Mouse (Mus musculus) CD4-positive helper T cell, adult 2 months (primary cell): ENCODE data around the gene Hist1h4k.

Source experiments
- DNase-seq: peaks from one replicate; pipeline ENCODE4 v3.0.0-alpha.2; 2012; ENCODE audit warnings: low read depth, missing footprints, low spot score

The Hist1h4k gene

GRCm38 (mm10) chr13:21754294-21755001, 4.1 kb upstream of the Hist1h4k start:
- DNase-seq: peak; percentile 62

DNA sequence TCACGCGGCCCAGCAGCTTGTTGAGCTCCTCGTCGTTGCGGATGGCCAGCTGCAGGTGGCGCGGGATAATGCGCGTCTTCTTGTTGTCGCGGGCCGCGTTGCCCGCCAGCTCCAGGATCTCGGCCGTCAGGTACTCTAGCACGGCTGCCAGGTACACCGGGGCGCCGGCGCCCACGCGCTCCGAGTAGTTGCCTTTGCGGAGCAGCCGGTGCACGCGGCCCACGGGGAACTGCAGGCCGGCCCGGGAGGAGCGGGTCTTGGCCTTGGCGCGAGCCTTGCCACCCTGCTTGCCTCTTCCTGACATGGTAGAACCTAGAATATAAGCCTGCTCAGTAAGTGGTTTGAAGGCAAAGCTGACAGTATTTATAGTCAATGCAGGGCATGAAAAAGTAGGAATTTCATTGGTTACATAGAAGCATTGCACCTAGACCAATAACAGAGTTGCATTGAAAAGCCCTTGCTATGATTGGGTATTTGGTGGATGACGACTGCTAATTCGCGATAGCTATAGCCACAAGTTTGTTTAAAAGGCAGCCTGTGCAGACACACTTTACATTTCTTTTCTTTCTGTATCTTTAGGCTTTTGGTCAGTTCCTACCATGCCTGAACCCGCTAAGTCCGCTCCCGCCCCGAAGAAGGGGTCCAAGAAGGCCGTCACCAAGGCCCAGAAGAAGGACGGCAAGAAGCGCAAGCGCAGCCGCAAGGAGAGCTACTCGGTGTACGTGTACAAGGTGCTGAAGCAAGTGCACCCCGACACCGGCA, 3.4 kb upstream of the Hist1h4k start, which contains the start of the genes Hist1h2ak and Hist1h2bn:
Hist1h2ak (minus strand) TSS at position 304 of the 762 bp plus-strand sequence.
Hist1h2bn (plus strand) TSS at position 600 of the 762 bp plus-strand sequence.
- peak; percentile 92 for DNase-seq

GRCm38 (mm10) chr13:21753051-21753523, 2.8 kb upstream of the Hist1h4k start:
- peak; percentile 15 for DNase-seq

- DNase-seq: no peak
Observed at GRCm38 (mm10) chr13:21752356-21752755, 2.1 kb upstream of the Hist1h4k start.

- no peak for DNase-seq
Observed at GRCm38 (mm10) chr13:21751827-21752226, 1.5 kb upstream of the Hist1h4k start.

- DNase-seq: no peak
Observed at GRCm38 (mm10) chr13:21751417-21751816, 1.1 kb upstream of the Hist1h4k start.

DNA sequence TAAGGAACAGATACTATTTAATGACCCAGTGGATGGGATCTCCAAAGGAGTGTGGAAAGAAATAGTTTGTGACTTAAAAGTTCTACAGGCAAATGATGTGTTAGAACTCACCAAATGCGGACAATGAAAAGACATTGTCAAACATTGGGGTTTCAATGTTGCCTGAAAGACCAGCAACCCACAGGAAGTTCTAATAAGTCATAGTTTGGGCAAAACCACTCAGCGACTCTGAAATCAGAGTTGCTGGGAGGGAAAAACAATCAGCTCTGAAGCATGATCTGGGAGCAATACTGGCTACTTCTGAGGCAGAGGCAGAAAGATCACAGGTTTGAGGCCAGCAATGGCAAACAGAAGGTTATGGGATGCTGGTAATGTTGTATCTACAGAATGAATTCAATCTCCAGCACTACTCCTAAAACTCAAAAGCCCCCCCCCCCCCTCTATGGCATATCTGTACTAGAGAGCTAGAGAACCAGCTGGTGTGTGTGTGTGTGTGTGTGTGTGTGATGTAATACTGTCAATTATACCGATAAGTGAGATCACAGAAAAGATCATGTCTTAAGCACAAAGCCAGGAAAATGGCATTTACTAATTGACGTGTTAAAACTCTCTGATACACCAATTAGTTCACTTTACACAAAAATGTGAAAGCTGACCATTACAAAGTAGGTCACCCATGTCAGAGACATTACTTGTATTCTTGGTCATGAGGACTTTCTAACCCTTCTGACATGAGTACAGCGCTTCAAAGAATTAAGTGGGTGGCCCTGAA, 732 bp downstream of the Hist1h4k start:
- peak; percentile 56 for DNase-seq

- DNase-seq: no peak
Observed at GRCm38 (mm10) chr13:21745006-21745405, 5.3 kb downstream of the Hist1h4k start.

- DNase-seq: peak; percentile 83
Observed at GRCm38 (mm10) chr13:21734906-21735767, 15.2 kb downstream of the Hist1h4k start, which contains the start of gene Hist1h4j. Hist1h4j (plus strand) TSS chr13:21735064.

GRCm38 (mm10) chr13:21734010-21734905, 16.0 kb downstream of the Hist1h4k start:
- DNase-seq: peak; percentile 81

DNA sequence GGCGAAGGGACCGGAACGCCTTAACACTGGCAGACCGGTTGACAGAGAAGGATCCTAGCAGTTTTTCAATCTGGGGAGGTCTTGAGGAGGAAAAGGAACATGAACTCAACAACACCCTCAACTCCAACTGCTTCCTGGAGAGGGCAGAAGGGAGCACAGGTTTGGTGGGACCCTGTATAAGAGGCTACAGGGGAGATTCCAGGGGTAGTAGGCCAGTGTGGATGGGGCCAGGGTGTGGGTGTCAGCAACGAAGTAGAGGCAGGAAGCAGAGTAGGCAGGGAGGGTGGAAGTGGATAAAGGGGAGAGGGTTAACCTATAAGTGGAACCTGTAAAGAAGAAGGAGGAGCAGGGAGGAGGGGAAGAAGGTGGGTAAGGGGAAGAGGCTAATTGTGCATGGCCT, 16.8 kb downstream of the Hist1h4k start:
- DNase-seq: no peak

DNA sequence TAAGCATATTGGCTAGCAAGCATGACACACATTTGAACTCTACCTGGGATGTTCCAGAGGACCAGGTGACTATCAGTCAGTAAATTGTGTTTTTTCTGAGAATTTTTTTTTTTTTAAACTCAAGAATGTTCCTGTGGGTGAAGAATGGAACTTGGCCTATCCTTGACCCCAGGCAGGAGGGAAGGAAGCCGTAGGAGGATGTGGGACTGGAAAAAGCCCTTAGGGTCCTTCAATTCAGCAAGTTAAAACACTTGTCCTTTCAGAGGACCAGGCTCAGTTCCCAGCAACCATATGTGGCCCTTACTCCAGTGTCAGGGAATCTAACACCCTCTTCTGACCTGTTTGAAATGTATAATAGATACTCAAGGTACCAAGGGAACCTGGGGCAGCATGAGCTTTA, 20.8 kb downstream of the Hist1h4k start:
- DNase-seq: no peak

DNA sequence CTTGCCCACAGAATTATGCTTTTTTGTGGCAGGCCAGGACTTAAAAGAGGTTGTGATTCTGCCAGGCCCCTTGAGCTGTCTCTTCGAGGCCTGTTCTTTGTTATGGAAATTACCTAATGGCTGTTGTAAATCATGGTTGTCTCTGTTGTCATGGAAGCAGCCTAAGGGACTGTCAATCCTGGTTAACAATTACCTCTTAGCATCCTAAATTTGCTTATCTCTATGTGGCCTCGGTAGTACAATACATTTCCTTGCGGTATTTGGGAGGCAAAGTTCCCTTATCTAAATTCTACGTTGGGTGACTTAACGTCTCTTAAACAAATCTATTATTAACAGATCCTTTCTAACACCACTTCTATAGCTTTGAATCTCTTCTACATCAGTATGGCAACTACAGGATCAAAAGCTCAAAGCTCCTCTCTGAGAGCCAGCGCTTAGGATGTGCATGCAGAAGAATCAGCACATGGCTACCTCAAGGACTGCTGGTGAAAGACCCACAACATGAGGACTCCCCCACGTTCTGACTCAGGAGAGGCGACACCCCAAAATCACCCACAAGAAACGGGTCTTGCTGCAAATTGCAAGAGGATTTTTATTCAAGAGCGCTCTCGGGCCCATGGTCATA, 22.2 kb downstream of the Hist1h4k start:
- DNase-seq: no peak

GRCm38 (mm10) chr13:21722993-21723836, 27.1 kb downstream of the Hist1h4k start:
- DNase-seq: no peak

GRCm38 (mm10) chr13:21722373-21722925, 27.9 kb downstream of the Hist1h4k start:
- no peak for DNase-seq

GRCm38 (mm10) chr13:21721757-21722372, 28.4 kb downstream of the Hist1h4k start, which contains the start of gene Hist1h2bm:
Hist1h2bm (plus strand) TSS chr13:21722044.
- DNase-seq: peak; percentile 91

DNA sequence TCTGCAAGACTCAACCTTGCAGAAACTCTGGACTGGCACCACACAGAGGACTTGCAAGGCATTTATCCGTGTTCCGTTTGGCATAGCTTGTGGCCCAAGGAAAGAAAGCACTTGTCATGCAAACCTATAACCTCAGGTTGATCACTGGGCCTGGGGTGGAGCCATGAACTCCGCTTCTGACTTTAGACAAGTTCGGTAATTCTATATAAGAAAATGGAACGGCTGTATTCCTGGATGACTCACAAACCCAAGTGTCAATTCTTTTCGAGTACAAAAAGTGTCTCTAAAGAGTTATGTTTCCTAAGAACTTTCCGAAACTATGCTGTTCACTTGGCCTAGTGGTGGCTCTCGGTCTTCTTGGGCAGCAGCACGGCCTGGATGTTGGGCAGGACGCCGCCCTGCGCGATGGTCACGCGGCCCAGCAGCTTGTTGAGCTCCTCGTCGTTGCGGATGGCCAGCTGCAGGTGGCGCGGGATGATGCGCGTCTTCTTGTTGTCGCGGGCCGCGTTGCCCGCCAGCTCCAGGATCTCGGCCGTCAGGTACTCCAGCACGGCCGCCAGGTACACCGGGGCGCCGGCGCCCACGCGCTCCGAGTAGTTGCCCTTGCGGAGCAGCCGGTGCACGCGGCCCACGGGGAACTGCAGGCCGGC, 29.1 kb downstream of the Hist1h4k start:
- peak; percentile 29 for DNase-seq
